Mouse (Mus musculus) heart, postnatal 36 days (tissue): Measurements from ENCODE around the gene Stra6. TPM values are rescaled to one million over a fixed set of nuclear protein-coding genes. Genes with fewer than 3 reads are reported as not detected.

Source experiments
- DNase-seq, 2 experiments: peaks; one replicate each; pipeline ENCODE4 v3.0.0; 2021 to 2022
- intact Hi-C: fragments of 180-260 bp; cut with DNase I; formaldehyde crosslinking; loops from one replicate; pipeline ENCODE4 v1.15.1; 2025
- total RNA-seq, 2 experiments: library from RNA; stranded (reverse); gene quantifications; 2 replicates each; pipeline ENCODE4 v1.2.3; 2021

Gene Stra6
- total RNA-seq, 2 experiments from 2014 or later = 0.16 to 0.47 TPM

- peak; percentile 31 to 35 for DNase-seq
- intact Hi-C loops = loop anchor here (5.0 kb wide), 2 partner anchors 68 to 118 kb away; no protein-coding TSS in a partner anchor
These were observed 96.3 kb downstream of the Stra6 start for GRCm38 (mm10) chr9:58159855-58160254.

GRCm38 (mm10) chr9:58160315-58160714 is 96.7 kb downstream of the Stra6 start:
- no peak for DNase-seq
- intact Hi-C loops = no loop called here

GRCm38 (mm10) chr9:58162173-58162572 is 98.6 kb downstream of the Stra6 start:
- DNase-seq = no peak
- intact Hi-C loops = no loop called here

GRCm38 (mm10) chr9:58163146-58163545 is 99.6 kb downstream of the Stra6 start:
- intact Hi-C loops = no loop called here
- no peak for DNase-seq

DNA sequence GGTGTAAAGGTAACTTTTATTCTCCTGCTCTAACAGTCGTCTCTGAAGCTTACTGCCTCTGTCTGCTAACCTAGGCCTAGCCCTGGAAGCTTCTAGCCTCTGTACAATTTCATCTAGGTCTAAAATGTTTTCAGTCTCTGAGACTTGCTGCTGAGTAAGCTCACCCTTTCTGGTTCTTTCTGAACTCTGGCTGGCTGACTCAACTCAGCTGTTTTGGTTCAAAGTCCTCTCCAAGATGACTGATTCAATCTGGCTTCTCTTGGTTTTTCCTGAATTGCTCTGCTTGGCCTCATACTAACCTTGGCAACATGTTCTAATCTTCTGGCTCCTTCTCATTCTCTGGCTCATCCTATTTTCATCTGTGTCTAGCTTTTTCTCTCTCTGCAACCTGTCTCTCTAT is 102.2 kb downstream of the Stra6 start:
- no peak for DNase-seq
- intact Hi-C loops = no loop called here

GRCm38 (mm10) chr9:58168880-58169279 is 105.3 kb downstream of the Stra6 start:
- DNase-seq = no peak
- intact Hi-C loops = no loop called here

- DNase-seq = no peak
- intact Hi-C loops = no loop called here
These were observed 105.8 kb downstream of the Stra6 start for GRCm38 (mm10) chr9:58169426-58169825.

DNA sequence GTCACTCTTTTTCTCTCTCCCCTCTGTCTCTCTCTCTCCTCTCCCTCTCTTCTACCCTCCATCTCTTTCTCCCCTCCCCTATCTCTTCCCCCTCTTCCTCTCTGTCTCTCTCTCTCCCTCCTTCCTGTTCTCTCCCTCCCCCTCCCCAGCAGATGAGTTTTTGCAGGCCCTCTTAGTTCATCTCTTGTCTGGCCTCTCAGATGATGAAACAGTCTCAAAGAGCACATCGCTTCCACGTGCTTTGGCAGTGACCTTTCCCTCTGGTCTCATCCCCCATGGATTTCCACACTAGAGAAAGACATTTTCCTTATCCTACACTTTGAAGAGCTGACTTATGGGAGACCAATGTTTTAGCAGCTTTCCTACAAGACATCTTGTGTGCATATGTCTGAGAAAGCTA is 109.3 kb downstream of the Stra6 start:
- no peak for DNase-seq
- intact Hi-C loops = no loop called here

DNA sequence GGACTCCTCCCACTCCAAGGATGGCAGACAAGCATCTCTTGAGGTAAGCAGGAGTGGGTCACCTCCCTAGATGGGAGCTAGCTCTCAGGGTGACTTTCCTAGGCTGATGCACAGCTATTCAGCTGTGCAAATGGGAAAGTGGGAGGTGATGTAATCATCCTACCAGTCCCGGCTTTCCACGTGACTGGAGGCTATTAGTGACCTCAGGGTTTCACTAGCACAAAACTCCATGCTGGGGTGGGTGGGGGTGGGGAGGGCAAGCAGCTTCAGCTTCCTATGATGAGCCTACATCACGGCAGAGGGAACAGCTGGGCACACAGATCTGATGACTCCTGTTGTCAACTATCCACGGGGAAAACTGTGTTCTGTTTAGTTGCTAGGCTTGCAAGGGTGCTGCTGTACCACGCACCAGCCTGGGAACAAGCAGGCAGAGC is 111.2 kb downstream of the Stra6 start:
- DNase-seq = no peak
- intact Hi-C loops = no loop called here

- intact Hi-C loops = no loop called here
- DNase-seq = no peak
These were observed 112.3 kb downstream of the Stra6 start for GRCm38 (mm10) chr9:58175745-58176487.

DNA sequence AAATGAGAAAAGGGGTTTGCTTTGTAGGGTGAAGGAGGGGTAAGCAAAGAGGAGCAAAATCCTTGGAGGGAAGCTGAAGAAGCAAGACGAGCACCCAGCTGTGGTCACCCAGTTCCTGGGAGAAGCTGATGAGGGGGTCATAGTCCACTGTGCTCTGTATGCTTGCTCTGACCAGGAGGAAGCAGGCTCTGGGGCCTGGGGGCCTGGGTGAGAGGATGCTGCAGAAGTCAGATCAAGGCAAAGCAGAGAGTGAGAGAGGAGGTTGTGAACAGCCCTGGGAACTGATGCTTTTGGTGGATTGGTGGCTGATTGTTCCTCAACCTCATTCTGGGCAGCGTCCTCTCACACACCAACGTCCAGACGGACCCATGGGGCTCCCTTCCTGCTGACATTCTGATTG is 113.6 kb downstream of the Stra6 start:
- no peak for DNase-seq
- intact Hi-C loops = no loop called here

DNA sequence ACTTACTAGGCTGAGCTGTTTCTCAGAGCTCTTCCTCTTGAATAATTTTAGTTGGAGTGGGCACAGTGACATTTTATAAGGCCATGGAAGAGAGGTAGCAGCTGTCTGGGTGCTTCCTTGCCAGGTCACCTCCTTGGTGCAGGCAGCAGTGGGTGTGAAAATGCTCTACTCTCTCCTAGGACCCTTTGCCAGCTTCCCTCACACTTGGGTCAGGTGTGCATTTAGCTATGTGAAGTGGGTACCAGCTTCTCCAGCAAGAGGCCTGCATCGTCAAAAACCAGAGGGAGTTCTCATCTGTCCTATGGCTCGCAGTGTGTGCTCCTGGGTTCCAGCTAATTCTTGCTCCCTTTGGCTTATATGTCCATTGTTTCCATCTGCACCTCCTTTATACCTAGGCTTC is 115.8 kb downstream of the Stra6 start:
- no peak for DNase-seq
- intact Hi-C loops = no loop called here

DNA sequence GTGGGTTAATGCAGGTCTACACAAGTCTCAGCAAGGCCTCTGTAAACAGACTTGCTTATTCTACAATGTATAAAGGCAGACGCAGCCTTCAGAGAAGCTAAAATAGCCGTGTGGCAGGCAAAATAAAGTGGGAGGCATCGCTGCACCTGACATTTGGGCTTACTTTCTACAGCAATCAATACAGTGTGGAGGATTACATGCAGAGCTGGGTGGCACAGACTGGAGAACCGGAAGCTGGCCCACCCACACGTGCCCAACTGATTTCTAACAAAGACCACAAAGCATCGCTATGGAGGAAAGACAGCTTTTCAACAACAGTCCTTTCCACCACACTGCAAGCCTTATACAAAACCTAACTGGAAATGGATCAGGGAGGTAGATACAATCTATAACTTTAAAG is 120.9 kb downstream of the Stra6 start:
- intact Hi-C loops = no loop called here
- DNase-seq = no peak

DNA sequence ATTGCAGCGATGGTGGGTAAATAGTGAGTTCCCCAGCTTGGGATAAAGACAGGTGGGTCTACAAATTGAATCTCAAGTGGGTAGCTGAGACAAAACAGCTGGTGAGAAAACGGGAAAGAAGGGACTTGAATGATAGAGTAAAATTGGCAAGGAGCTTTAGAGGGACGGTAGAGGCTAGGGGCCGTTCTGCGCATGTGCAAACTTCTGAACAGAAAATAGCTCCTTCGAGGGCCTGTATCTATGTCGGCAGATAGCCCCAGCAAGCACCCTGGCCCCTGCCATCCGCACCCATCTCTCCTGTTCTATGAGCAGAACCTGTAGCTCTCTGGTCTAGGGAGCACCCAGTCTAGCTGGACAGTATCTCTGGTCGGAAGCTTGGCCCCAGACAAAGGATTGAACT is 130.6 kb downstream of the Stra6 start:
- DNase-seq = no peak
- intact Hi-C loops = no loop called here

- DNase-seq = no peak
- intact Hi-C loops = no loop called here
These were observed 132.1 kb downstream of the Stra6 start for GRCm38 (mm10) chr9:58195671-58196070.

DNA sequence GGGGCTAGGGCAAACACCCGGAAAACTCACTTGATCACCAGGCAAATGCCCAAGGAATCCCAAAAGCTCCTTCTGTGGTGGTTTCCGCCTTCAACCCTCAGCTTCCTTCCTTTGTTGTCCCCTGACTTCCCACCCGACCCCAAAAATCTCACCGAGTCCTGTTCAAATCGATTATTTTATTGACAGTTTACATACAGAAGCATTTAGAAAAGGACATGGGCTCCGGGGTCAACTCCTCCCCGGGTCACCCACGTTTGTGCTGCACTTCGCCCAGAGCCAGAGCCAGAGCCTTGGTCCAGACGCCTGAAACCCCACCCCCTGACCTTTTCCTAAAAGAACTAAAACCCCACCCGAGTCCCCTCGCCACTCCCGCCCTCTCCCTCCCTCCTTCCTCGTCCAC is 132.6 kb downstream of the Stra6 start:
- intact Hi-C loops = no loop called here

GRCm38 (mm10) chr9:58196610-58197567 is 133.3 kb downstream of the Stra6 start:
- DNase-seq = no peak
- intact Hi-C loops = no loop called here

More for the DNA sequence above, 132.6 kb downstream of the Stra6 start:
- DNase-seq = no peak

DNA sequence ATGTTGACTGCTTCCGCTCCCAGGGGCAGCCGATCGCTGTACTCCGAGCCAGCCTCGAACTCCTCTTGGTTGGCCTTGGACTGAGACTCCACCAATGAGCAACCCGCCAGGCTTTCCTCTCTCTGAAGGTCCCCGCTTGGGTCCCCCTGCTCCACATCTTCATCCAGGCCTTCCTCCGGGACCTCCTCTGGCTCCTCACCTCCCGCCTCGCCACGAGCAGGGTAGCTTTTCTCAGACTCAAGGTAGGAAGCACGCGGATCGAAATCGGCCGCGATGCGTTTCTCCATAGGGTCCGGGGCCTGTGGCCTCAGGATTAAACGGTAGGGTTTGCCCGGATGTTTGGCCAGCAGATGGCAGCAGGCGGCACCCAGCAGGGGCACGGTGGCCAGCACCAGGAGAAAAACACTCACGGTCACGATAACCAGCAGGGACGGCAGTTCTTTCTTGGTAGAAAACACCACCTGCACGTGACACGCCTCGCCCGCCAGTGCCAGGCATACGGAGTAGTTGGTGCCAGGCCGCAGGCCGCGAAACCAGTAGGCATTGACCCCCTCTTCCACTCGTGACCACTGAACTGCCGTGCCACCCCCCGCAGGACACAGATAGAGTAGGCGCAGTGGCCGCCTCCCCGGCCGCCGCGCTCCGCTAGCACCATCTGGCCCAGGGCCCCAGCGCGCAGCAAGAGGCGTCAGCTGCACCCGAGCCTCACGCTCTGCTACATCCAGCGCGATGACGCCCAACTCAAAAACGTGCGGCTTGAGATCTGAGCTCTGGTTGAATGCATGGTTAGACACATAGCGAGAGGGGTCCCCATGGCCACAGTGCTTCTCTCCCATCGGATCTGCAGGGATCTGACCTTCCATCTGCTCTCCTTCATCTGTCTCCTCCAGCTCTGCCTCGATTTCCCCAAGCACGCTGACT is 134.5 kb downstream of the Stra6 start:
- intact Hi-C loops = no loop called here
- peak; percentile 52 to 59 for DNase-seq

- intact Hi-C loops = no loop called here
- DNase-seq = no peak
These were observed 135.3 kb downstream of the Stra6 start for GRCm38 (mm10) chr9:58198801-58199371.
